Mouse (Mus musculus) c-Kit-negative CD71-positive TER-119-positive erythroid progenitor cells, embryonic 14.5 days (primary cell): ENCODE results near the gene Trp53bp1.
A peak's percentile ranks its signal among the peaks of the same experiment; 100 is the strongest.

Experiments used
- DNase-seq: peaks from one replicate; pipeline ENCODE4 v3.0.0-alpha.2; 2013; ENCODE audit warnings: low read depth, low spot score

Trp53bp1 gene

GRCm38 (mm10) chr2:121271236-121271927, at the start of gene Trp53bp1:
TSS of gene Trp53bp1 (minus strand) at chr2:121271407.
- DNase-seq = peak; percentile 89

- no peak for DNase-seq
These were observed 45.1 kb upstream of the Trp53bp1 start for GRCm38 (mm10) chr2:121316278-121316677.

- no peak for DNase-seq
These were observed 37.8 kb upstream of the Trp53bp1 start for GRCm38 (mm10) chr2:121308997-121309416.

GRCm38 (mm10) chr2:121300036-121300435, 28.8 kb upstream of the Trp53bp1 start:
- DNase-seq = no peak

GRCm38 (mm10) chr2:121299471-121299870, 28.3 kb upstream of the Trp53bp1 start:
- no peak for DNase-seq

GRCm38 (mm10) chr2:121298131-121298530, 26.9 kb upstream of the Trp53bp1 start:
- DNase-seq = no peak

GRCm38 (mm10) chr2:121297701-121298100, 26.5 kb upstream of the Trp53bp1 start:
- DNase-seq = no peak

- DNase-seq = no peak
These were observed 25.6 kb upstream of the Trp53bp1 start for GRCm38 (mm10) chr2:121296754-121297231.

- DNase-seq = no peak
These were observed 24.7 kb upstream of the Trp53bp1 start for GRCm38 (mm10) chr2:121295608-121296571.

- DNase-seq = no peak
These were observed 23.8 kb upstream of the Trp53bp1 start for GRCm38 (mm10) chr2:121294753-121295607.

GRCm38 (mm10) chr2:121294182-121294581, 23.0 kb upstream of the Trp53bp1 start:
- DNase-seq = no peak

- no peak for DNase-seq
These were observed 21.3 kb upstream of the Trp53bp1 start for GRCm38 (mm10) chr2:121292316-121293013.

- DNase-seq = no peak
These were observed 18.7 kb upstream of the Trp53bp1 start for GRCm38 (mm10) chr2:121289730-121290540.

GRCm38 (mm10) chr2:121288901-121289729, 17.9 kb upstream of the Trp53bp1 start, which contains the start of gene Map1a:
TSS of gene Map1a (plus strand) at chr2:121289600.
- peak; percentile 84 for DNase-seq

GRCm38 (mm10) chr2:121287850-121288249, 16.6 kb upstream of the Trp53bp1 start:
- DNase-seq = no peak

GRCm38 (mm10) chr2:121271928-121272516, 815 bp upstream of the Trp53bp1 start:
- DNase-seq = no peak

GRCm38 (mm10) chr2:121270521-121271235, 529 bp downstream of the Trp53bp1 start:
- DNase-seq = no peak

GRCm38 (mm10) chr2:121268446-121268845, 2.8 kb downstream of the Trp53bp1 start:
- no peak for DNase-seq
